Mouse (Mus musculus) retina, adult 2 months (tissue): ENCODE data around the gene Dhcr24.
A peak's percentile ranks its signal among the peaks of the same experiment; 100 is the strongest.

Experiments
- DNase-seq: peaks from one replicate; pipeline ENCODE4 v3.0.0-alpha.2; 2012; ENCODE audit warnings: low read depth, low spot score

Dhcr24 gene

DNA sequence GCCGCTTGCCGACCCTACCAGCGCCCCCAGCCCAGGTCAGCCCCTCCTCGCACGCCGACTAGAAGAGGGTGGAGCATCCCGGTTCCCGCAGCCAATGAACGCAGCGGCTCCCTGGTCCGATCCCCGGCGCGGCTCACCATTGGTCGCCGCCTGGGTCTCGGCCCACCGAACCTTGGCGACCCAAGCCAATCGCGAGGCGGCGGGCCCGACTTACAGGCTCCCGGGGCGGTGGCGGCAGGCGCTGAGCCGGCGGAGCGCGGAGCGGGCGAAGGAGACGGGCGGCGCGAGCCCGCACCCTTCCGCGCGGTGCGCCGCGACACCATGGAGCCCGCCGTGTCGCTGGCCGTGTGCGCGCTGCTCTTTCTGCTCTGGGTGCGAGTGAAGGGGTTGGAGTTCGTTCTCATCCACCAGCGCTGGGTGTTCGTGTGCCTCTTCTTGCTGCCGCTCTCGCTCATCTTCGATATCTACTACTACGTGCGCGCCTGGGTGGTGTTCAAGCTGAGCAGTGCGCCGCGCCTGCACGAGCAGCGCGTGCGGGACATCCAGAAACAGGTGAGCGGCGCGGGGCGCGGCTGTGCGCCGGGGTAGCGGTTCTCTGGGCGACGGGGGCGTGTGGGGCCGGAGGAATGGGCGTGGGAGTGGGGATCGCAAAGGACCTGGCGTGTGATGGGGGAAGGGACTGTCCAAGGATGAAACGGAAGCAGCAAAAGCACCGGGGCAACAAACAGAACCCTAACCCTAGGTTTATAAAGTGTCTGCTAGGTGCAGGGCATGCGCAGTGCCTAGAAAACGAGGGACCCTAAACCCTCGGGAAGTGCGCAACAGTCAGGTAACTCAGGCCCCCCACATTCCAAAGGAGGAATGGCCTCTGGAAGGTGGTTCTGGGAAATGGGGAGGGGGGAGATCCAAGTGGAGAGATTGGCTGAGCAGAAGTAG is at the start of gene Dhcr24:
Dhcr24 (plus strand) TSS at position 193 of the 936 bp plus-strand sequence.
- peak; percentile 61 for DNase-seq

DNA sequence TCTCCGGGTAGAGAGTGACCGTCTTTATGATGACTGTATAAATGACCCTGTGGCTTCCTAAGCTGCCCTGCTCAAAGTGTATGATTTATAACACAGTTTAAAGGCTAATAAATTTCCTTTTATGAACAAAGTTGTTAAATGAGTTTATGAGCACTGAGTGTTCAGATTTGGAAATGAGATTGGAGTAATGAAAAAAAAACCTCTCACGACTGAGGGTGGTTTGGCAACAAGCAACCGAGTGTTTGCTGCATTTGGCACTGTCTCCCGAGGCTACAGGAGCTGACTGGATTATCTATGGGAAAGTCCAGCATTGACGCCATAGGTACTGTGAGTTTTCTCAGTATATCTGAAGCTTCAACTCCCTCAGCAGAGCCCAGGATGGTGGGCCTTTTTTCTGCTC is 46.2 kb upstream of the Dhcr24 start:
- DNase-seq, result no peak

DNA sequence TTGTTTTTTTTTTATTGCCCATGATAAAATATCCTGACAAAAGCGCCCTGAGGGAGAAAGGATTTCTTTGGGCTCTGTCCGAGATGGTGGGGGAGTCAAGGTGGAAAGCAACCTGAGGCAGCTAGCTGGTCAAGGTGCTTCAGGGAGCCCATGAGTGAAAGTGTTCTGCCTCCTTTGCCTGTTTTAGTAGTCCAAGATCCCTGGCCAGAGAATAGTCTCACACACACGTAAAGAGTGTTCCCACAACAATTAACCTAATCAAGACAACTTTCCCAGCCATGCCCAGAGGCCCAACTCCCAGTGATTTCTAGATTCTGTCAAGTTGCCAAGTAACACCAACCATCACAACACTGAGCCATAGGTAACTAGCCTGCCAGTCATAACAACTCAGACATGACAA is 38.3 kb upstream of the Dhcr24 start:
- DNase-seq, result no peak

DNA sequence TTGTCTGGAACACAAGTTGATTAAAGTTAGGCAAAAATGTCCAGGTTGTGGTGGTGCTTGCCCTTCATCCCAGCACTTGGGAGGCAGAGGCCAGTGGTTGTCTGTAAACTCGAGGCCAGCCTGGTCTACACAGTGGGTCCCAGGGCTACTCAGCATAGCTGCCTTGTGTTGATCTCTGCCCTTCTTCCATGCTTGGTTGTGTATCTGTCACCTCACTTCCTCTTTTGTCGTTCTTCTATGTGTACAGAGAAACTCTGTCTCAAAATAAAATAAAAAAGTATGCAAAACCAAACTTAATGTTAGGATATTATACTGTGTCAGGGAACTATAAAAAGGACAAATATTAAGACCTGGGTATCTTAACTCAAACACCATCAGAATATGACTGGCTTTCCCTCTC is 36.7 kb upstream of the Dhcr24 start:
- DNase-seq, result no peak

DNA sequence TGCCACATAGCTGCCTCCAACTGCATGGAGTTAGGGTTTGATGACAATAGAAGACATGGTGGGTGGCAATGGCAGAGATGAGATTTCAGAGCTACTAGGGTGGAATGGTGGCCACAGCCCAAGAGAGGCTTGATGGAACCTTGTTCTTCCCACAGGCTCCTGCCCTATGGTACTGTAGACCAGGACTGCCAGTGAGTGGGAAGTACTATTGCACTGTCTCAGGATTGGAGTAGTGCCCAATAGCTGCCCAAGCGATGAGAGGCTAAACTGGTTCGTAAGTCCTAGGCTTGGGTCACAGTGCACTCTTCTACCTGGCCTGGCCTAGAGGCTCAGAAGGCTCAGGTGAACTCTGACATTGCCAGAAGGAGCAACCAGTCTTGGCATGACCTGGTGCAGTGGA is 35.8 kb upstream of the Dhcr24 start:
- no peak for DNase-seq

GRCm38 (mm10) chr4:106527856-106528547 is 32.8 kb upstream of the Dhcr24 start:
- no peak for DNase-seq

GRCm38 (mm10) chr4:106529375-106530112 is 31.3 kb upstream of the Dhcr24 start:
- DNase-seq, result peak; percentile 81

GRCm38 (mm10) chr4:106530113-106530482 is 30.7 kb upstream of the Dhcr24 start:
- no peak for DNase-seq

- DNase-seq, result no peak
Measured at GRCm38 (mm10) chr4:106533421-106534080, 27.3 kb upstream of the Dhcr24 start.

GRCm38 (mm10) chr4:106534256-106534655 is 26.6 kb upstream of the Dhcr24 start:
- no peak for DNase-seq

DNA sequence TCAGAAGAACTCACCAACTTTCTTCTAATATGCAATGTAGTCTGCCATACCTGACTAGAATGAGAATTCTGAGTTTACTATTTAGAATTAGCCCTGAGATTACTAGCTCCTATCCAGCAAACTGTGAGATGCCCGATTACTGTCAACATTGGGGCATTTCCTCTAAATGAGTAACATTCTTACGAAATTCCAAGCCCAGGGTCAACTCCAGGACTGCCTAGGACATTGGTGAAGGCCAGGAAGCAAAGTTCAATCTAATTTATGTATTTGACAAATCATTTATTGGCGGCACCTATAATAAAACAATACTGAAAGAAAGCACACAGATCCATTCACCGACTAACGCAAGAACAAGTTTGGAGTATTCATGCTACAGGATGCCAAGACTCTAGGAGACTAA is 21.1 kb upstream of the Dhcr24 start:
- DNase-seq, result no peak

DNA sequence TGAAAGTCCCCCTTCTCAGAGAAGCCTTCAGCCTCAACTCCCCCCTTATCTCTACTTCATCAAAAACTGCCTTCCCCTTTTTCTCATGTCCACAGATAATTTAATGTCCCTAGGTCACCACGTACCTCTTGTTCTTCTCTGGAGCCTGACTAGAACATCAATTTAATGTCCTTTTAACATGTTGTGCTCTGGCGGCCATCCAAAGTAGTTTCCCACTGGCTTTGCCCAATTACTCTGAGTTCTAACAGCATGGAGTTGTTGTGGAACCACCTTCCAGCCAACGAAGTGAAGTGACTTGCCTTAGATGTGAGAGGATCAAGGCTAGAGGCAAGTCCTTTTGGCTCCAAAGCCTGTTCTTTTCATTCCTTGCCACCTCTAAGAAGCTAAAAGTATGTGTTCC is 19.3 kb upstream of the Dhcr24 start:
- DNase-seq, result no peak

GRCm38 (mm10) chr4:106542211-106542610 is 18.6 kb upstream of the Dhcr24 start:
- no peak for DNase-seq

- DNase-seq, result no peak
Measured at GRCm38 (mm10) chr4:106545817-106546373, 14.9 kb upstream of the Dhcr24 start.

DNA sequence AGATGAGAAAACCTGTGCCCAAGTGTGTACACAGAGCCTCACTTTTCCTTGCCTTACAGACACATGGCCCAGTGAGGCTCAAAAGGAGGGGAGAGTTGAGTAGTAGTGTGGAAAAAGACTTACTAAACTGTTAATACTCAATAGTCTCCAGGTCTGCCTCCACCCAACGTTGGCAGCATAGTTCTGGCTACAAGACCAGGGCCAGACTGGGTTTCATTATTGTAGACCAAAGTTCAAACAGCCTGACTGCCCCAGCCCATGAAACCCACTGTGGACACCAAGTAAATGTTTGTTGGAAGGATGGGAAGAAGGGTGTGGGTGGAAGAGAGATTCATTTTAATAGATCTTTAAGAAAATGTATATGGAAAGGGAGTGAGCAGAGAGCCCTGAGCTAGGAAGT is 13.9 kb upstream of the Dhcr24 start:
- no peak for DNase-seq

DNA sequence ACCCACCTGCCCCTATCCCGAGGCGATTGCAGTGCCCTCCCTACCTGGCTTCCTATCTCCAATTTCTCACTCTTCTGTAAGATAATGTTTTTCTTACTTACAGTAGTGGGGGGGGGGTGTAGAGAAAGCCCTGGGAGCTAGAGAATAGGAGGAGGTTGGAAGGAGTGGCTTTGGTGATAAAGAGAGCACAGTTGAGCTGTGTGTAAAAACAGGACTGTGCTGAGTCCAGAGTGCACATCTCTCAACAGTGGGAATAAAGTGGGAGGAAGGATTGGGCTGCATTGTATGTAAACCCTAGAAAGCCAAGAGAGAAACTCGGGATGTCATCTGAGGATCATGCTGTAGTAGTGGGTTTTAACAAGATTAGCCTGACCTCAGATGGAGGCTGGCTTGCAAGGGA is 12.7 kb upstream of the Dhcr24 start:
- no peak for DNase-seq

DNA sequence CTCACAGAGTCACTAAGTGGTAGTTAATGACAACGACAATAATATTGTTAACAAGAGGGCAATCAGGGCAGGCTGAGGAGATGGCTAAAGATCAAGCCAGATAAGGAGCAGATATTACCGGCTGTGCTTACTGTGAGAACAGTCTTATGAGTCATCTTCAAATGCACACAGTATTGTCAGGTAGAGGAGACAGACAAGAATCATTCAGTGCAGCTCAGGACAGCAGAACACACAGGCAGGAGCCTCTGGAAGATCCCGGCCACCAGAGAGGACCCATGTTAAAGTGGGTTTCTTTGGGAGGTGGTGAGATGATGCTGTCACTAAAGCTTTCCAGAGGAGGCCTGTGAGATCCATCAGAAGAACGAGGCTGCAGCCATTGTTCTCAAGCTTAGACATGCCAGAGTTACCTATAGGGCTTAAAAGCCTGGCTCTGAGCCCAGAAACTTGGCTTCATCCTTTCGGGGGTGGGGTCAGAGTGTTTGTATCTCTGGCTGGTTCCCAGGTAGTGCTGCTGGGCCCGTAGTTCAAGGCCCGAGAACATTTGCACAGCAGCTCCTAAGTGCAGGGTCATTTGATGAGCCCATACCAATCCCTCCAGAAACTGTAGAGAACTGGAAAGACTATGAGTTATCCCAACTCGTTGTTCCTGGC is 10.2 kb upstream of the Dhcr24 start:
- DNase-seq, result no peak

DNA sequence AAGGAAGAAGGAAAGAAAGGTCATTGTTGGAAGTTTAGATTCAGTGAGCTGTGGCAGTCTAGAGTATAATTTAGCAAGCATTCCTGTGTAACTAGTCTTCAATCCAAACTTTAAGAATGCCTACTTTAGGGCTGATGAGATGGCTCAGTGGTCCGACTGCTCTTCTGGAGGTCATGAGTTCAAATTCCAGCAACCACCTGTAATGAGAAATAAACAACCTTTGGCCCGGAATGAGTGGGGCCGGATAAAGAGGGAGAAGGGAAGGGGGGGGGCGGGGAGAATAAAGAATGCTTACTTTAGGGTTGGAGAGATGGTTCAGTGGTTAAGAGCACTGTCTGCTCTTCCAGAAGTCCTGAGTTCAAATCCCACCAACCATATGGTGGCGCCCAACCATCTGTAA is 3.6 kb upstream of the Dhcr24 start:
- DNase-seq, result no peak

- DNase-seq, result no peak
Measured at GRCm38 (mm10) chr4:106557978-106558377, 2.9 kb upstream of the Dhcr24 start.

- DNase-seq, result no peak
Measured at GRCm38 (mm10) chr4:106559343-106560212, 1.3 kb upstream of the Dhcr24 start.
